Mouse (Mus musculus): ENCODE measurements at regions not wholly inside any gene's neighbourhood (a gene's known extent, or its start where the extent isn't known, plus 50 kb on each side); places are given as distances from the start of the nearest gene placed in this dataset.
A peak's percentile ranks its signal among the peaks of the same experiment; 100 is the strongest.

DNA sequence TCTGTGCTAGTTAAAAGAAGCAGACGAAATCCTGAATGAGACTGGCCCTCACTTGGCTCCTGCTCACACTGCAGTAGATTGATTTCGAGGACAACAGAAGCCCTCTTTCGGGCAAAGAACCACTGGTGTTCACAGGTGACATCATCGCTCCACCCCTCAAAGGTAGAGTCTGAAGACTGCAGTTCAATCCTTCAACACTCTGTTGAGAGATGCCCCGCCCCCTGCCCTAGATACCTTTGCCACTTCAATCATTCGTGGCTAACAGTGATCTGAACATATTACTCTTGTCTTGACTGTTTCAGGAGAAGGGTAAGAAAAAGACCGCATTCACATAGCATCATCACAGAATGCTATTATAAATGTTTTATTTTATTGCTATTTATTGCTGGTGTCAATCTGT, 205.5 kb upstream of the Gadl1 start:
- H3K4me1 ChIP-seq (ENCODE audit: control insufficient read depth, insufficient read depth, low read length), result no peaks in the 10 kb centered on the region
- no peak for DNase-seq
- no peak overlapping the region for H3K4me3 ChIP-seq (replicated peaks; ENCODE audit: extremely low read depth, low read depth, low read length)
- TF ChIP-seq POLR2A (IDR thresholded peaks at IDR 0.05; ENCODE audit: borderline replicate concordance, extremely low read depth, low read depth, low read length) (no peak), CTCF (IDR thresholded peaks at IDR 0.05; ENCODE audit: insufficient read depth, low read length) (no peak)
- WGBS, result 89% methylated on average over 7 of the region's 7 CpGs

DNA sequence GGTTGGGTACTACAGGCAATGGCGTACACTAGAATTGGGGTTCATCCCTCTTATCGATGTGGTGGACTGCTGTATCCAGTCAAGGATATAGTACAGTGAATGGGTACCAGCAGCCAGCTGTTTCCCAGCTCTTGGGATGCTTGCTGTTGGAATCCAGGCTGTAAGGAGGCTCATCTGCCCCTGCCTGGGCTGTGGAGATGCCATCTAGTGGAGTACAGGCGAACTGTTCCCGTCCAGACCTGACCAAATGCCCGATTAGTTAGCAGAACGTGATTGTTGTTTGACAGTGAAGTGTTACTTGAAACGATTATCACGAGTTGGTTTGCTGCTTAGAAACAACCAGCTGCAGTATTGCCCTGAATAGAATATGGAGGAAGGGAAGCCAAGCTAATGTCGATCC, 205.0 kb upstream of the Gadl1 start:
- Histone ChIP-seq H3K4me1 (ENCODE audit: control insufficient read depth, insufficient read depth, low read length) (0 out of 2 replicates have a peak, but pooled peaks cover 2% of the 10 kb centered on the region), H3K4me3 (replicated peaks; ENCODE audit: extremely low read depth, low read depth, low read length) (no peak overlapping the region)
- peak; percentile 57 for DNase-seq
- WGBS, result 31% methylated on average over 9 of the region's 9 CpGs
- peak; percentile 96 for TF ChIP-seq CTCF (IDR thresholded peaks at IDR 0.05; ENCODE audit: insufficient read depth, low read length)
- no peak for TF ChIP-seq POLR2A (IDR thresholded peaks at IDR 0.05; ENCODE audit: borderline replicate concordance, extremely low read depth, low read depth, low read length)

DNA sequence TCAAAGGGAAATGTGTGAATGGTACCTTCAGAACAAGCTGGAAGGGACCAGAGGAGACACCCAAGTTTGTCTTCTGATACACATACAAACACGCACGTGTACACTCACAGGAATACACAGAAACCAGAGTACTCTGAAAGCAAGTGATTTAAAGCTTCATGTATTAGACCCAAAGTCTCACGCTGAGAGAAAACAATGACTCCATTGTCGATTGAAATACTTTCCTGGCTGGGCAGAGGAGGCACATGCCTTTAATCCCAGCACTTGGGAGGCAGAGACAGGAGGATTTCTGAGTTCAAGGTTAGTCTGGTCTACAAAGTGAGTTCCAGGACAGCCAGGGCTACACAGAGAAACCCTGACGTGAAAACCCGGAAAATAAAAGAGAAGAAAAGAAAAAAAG, 203.5 kb upstream of the Gadl1 start:
- 81% methylated on average over 6 of the region's 6 CpGs for WGBS
- H3K4me1 ChIP-seq (ENCODE audit: control insufficient read depth, insufficient read depth, low read length), result 0 out of 2 replicates have a peak, but pooled peaks cover 2% of the 10 kb centered on the region
- no peak for DNase-seq

DNA sequence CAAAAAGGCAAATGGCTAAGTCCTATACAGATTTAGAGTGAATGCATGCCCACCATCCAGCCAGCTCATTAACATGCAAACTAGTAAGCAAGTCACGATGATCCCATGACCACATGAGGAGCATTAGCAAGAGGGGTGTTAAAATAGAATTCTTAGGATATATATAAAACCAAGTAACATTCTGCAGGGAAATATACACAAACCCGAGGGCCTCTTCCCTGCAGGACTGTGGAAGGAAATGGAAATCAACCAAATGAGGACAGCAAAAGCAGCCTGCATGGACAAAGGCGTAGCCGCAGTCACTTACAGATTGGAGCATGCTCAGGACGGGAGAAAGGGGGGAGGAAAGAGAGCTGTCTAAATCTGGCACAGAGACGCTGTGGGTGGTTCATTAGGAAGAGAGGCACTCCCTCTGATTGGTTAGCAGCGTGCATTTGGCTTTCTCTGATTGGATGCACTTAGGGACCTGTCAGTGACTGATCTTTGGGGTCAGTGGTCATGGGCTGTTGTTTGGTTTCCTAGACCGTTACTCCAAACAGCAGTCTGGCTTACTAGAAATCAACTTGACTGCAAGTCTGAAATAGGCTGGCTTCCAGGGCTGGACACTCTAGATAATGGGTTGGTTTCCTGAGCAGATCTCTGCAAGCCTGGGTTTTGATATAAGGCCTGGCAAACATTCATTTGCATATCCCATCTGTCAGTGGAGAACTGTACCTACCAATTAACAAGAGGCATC, 200.9 kb upstream of the Gadl1 start:
- DNase-seq, result peak; percentile 13
- H3K4me3 ChIP-seq (replicated peaks; ENCODE audit: extremely low read depth, low read depth, low read length), result no peak overlapping the region
- WGBS, result 20% methylated on average over 8 of the region's 8 CpGs
- 0 out of 2 replicates have a peak, but pooled peaks cover 2% of the 10 kb centered on the region for H3K4me1 ChIP-seq (ENCODE audit: control insufficient read depth, insufficient read depth, low read length)
- TF ChIP-seq POLR2A (IDR thresholded peaks at IDR 0.05; ENCODE audit: borderline replicate concordance, extremely low read depth, low read depth, low read length), result no peak
- no peak for TF ChIP-seq CTCF (IDR thresholded peaks at IDR 0.05; ENCODE audit: insufficient read depth, low read length)

More for the DNA sequence above, 203.5 kb upstream of the Gadl1 start:
- H3K4me3 ChIP-seq (replicated peaks; ENCODE audit: extremely low read depth, low read depth, low read length), result no peak overlapping the region
- TF ChIP-seq POLR2A (IDR thresholded peaks at IDR 0.05; ENCODE audit: borderline replicate concordance, extremely low read depth, low read depth, low read length), result no peak
- TF ChIP-seq CTCF (IDR thresholded peaks at IDR 0.05; ENCODE audit: insufficient read depth, low read length), result no peak

DNA sequence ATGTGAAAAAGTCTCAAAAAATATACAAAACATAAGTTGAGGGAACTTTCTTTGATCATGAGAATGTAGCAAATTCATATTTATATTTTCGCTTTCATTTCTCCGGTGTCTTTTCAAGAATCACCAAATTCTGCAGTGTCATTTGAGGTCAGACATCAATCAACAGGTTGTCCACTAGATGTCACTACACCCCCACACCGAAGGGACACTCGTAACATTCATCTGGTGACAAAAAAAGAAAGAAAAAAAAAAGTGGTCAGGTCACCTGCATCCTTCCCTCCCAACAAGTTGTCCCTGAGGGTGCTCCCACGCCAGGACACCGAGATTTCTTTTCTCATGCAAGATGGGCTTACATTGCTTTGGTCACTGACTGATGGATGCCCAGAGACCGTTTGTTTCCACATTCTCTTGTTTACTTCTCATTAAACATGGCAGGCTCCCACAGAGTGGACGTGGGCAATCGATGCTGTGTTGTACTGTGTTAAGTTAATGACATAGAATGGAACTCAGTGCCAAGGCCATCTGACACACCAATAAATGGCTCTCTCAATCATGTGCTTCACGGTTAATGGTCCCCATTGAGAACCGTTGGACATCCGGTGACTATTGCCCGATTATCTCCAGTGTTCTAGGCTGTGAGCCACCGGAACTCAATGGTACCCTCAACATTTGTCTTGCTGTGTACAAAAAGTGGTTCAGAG, 199.1 kb upstream of the Gadl1 start:
- Histone ChIP-seq H3K4me1 (ENCODE audit: control insufficient read depth, insufficient read depth, low read length) (0 out of 2 replicates have a peak, but pooled peaks cover 2% of the 10 kb centered on the region), H3K4me3 (replicated peaks; ENCODE audit: extremely low read depth, low read depth, low read length) (no peak overlapping the region)
- no peak for TF ChIP-seq POLR2A (IDR thresholded peaks at IDR 0.05; ENCODE audit: borderline replicate concordance, extremely low read depth, low read depth, low read length)
- TF ChIP-seq CTCF (IDR thresholded peaks at IDR 0.05; ENCODE audit: insufficient read depth, low read length), result 0 out of 2 replicates have a peak, but pooled peaks have one; percentile 15
- WGBS, result 69% methylated on average over 14 of the region's 14 CpGs
- DNase-seq, result peak; percentile 21

DNA sequence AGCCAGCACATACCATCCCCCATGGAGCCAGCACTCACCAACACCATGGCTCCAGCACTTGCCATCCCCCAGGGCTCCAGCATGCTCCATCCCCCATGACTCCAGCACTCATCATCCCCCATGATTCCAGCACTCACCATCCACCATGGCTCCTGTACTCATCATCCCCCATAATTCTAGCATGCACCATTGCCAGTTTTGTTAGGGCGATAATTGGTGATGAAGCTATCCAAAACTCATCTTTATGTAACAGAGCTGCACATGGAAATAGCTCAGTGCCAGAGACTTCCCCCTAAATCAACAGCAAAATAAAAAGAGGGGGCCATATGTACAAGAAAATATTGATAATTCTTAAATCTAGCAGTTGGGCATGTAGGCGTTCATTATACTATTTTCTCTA, 188.9 kb upstream of the Gadl1 start:
- no peak overlapping the region for H3K4me3 ChIP-seq (replicated peaks; ENCODE audit: extremely low read depth, low read depth, low read length)
- WGBS, result 94% methylated on average over 2 of the region's 2 CpGs
- TF ChIP-seq POLR2A (IDR thresholded peaks at IDR 0.05; ENCODE audit: borderline replicate concordance, extremely low read depth, low read depth, low read length), result no peak
- no peak for TF ChIP-seq CTCF (IDR thresholded peaks at IDR 0.05; ENCODE audit: insufficient read depth, low read length)
- no peak for DNase-seq
- H3K4me1 ChIP-seq (ENCODE audit: control insufficient read depth, insufficient read depth, low read length), result no peaks in the 10 kb centered on the region

DNA sequence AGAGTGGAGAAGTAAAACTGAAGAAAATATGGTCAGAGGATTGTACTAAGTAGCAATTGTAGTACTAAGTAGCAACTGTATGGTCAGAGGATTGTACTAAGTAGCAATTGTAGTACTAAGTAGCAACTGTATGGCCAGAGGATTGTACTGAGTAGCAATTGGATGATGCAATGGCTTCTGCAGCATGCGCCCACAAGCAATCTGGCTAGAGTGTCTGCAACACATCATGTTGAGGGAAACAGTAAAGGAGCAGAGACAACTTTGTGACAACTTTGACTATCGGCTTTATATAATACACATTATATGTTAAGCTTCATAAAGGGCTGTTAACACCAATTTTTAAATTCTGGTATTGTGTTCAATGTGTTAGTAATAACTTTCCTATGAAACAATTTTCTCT, 188.4 kb upstream of the Gadl1 start:
- no peak for TF ChIP-seq POLR2A (IDR thresholded peaks at IDR 0.05; ENCODE audit: borderline replicate concordance, extremely low read depth, low read depth, low read length)
- no peak for TF ChIP-seq CTCF (IDR thresholded peaks at IDR 0.05; ENCODE audit: insufficient read depth, low read length)
- DNase-seq, result no peak
- 98% methylated on average over 2 of the region's 2 CpGs for WGBS

DNA sequence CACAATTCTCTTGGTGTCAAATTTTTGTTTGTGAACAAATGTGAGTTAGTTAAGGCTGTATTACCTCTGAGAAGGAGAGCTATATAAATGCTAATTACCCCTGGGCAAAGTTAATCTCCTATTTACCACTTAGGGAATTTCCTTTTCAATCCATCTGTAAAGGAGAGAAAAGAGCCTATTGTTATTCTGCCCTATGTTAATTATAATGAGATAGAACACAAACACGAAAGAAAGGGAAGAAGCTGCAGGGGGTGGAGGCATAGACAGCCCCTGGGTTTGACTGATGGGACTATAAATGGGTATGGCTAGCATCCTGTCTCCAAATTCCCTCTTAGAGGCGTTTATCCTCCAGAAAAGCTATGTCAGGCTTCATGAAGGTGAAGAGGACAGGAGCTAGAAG, 185.2 kb upstream of the Gadl1 start:
- no peak for DNase-seq
- 48% methylated on average over 2 of the region's 2 CpGs for WGBS
- TF ChIP-seq CTCF (IDR thresholded peaks at IDR 0.05; ENCODE audit: insufficient read depth, low read length), result no peak
- Histone ChIP-seq H3K4me1 (ENCODE audit: control insufficient read depth, insufficient read depth, low read length) (no peaks in the 10 kb centered on the region), H3K4me3 (replicated peaks; ENCODE audit: extremely low read depth, low read depth, low read length) (no peak overlapping the region)

More for the DNA sequence above, 188.4 kb upstream of the Gadl1 start:
- Histone ChIP-seq H3K4me1 (ENCODE audit: control insufficient read depth, insufficient read depth, low read length) (no peaks in the 10 kb centered on the region), H3K4me3 (replicated peaks; ENCODE audit: extremely low read depth, low read depth, low read length) (no peak overlapping the region)

DNA sequence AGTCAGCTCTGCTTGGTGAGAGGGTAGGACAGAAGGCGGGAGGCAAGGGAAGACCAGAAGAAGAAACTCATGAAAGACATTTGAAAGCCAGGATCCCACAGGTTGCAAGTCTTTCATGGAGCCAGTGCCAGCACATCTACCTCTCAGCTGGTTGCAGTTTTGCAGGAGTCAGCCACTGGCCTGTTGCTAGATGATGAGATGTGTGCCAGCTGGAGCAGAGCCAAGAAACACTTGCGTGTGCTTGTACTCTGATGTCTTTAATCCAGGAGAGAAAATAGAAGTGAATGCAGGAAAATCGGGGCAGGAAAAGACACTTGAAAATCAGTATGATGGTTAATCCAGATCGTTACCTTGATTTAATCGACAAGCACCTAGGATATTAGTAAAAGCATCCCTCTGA, 181.9 kb upstream of the Gadl1 start:
- 50% methylated on average over 5 of the region's 5 CpGs for WGBS
- TF ChIP-seq CTCF (IDR thresholded peaks at IDR 0.05; ENCODE audit: insufficient read depth, low read length) (no peak), POLR2A (IDR thresholded peaks at IDR 0.05; ENCODE audit: borderline replicate concordance, extremely low read depth, low read depth, low read length) (no peak)
- Histone ChIP-seq H3K4me1 (ENCODE audit: control insufficient read depth, insufficient read depth, low read length) (no peaks in the 10 kb centered on the region), H3K4me3 (replicated peaks; ENCODE audit: extremely low read depth, low read depth, low read length) (no peak overlapping the region)
- DNase-seq, result no peak

DNA sequence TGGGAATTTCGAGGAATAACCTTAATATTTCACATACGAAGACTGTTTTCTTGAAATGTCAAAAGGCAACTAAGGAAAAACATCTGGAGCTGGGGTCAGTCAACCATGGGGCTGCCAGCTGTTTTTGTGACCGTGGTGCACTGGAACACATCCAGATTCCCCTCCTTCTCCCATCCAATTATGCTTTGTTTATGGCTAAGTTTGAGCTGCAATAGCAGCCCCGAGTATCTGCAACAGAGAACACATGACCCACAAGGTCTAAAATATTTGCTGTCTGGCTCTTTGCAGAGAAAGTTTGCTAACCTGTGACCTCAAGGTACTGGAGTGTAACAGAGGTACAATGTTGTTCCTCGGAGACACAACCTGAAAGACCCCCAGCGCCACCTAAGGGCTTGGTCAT, 177.7 kb upstream of the Gadl1 start:
- WGBS, result 63% methylated on average over 6 of the region's 6 CpGs
- DNase-seq, result no peak
- no peaks in the 10 kb centered on the region for H3K4me1 ChIP-seq (ENCODE audit: control insufficient read depth, insufficient read depth, low read length)
- no peak overlapping the region for H3K4me3 ChIP-seq (replicated peaks; ENCODE audit: extremely low read depth, low read depth, low read length)
- TF ChIP-seq POLR2A (IDR thresholded peaks at IDR 0.05; ENCODE audit: borderline replicate concordance, extremely low read depth, low read depth, low read length) (no peak), CTCF (IDR thresholded peaks at IDR 0.05; ENCODE audit: insufficient read depth, low read length) (no peak)
